8 mouse cellular contexts compared by ENCODE assay signal in the genomic region with DNA sequence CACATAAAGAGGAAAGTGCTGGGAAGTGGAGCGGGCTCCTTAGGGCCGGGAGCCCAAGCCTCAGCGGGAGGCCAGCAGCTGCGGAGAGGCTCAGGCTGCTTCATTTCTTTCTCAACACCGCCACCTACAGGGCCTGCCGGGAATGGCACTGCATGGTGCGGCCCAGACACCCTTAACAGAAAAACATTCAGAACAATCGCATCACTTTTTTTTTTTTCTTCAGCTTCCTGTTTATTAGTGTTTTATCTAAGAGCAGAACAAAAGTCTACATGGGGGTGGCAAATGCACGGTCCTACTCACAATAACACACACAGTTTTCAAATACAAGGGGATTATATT.
DNase-seq lines count a peak whose midpoint lies in the region; ATAC-seq lines count a peak whose summit lies in the region.

No protein-coding gene starts in this region.

- no peak overlapping the region for H3K4me3 ChIP-seq in hindbrain, embryonic 14.5 days (replicated peaks; ENCODE audit: low read length)

- no peaks in the 10 kb centered on the region for H3K4me1 ChIP-seq in hindbrain, embryonic 14.5 days (replicated peaks; ENCODE audit: control insufficient read depth, insufficient read depth, low read length)

- WGBS in hindbrain, embryonic 14.5 days, result 7% methylated on average over 9 of the region's 9 CpGs

- peaks cover 11% of the 10 kb centered on the region for H3K27me3 ChIP-seq in hindbrain, embryonic 14.5 days (ENCODE audit: control insufficient read depth, insufficient read depth, low read length)

- H3K4me2 ChIP-seq in hindbrain, embryonic 14.5 days (replicated peaks), result no peak overlapping the region

- DNase-seq in NIH3T3 (ENCODE audit: low read depth), result peak; percentile 96
- DNase-seq in cerebellum, postnatal 10 days, result peak; percentile 98 to 99
- DNase-seq in frontal cortex, postnatal 14 days (ENCODE audit: low spot score in 2 of 2), result peak; percentile 75 to 94
- peak; percentile 98 for DNase-seq in hindbrain, embryonic 14.5 days (ENCODE audit: low spot score)
- peak; percentile 99 to 100 for DNase-seq in layer of hippocampus, postnatal 25 days (ENCODE audit: extremely low spot score in 1 of 2, low spot score in 1 of 2)
- peak; percentile 95 for DNase-seq in lung, postnatal 25 days (ENCODE audit: low spot score)
- DNase-seq in retina, embryonic 14.5 days (ENCODE audit: low spot score), result peak; percentile 95
- peak; percentile 97 for DNase-seq in thymus, postnatal 4 days

- no peak overlapping the region for H3K9ac ChIP-seq in hindbrain, embryonic 14.5 days

- peak; percentile 79 for ATAC-seq in hindbrain, embryonic 14.5 days (ENCODE audit: low FRiP score)

- H3K27ac ChIP-seq in hindbrain, embryonic 14.5 days, result no peak overlapping the region

- H3K36me3 ChIP-seq in hindbrain, embryonic 14.5 days (replicated peaks; ENCODE audit: control insufficient read depth, insufficient read depth), result no peaks in the 10 kb centered on the region

- no peaks in the 10 kb centered on the region for H3K9me3 ChIP-seq in hindbrain, embryonic 14.5 days (ENCODE audit: control insufficient read depth, low read length)
